Mouse (Mus musculus): ENCODE results near the gene Sgpl1.
A peak's percentile ranks its signal among the peaks of the same experiment; 100 is the strongest.

Sgpl1 gene

DNA sequence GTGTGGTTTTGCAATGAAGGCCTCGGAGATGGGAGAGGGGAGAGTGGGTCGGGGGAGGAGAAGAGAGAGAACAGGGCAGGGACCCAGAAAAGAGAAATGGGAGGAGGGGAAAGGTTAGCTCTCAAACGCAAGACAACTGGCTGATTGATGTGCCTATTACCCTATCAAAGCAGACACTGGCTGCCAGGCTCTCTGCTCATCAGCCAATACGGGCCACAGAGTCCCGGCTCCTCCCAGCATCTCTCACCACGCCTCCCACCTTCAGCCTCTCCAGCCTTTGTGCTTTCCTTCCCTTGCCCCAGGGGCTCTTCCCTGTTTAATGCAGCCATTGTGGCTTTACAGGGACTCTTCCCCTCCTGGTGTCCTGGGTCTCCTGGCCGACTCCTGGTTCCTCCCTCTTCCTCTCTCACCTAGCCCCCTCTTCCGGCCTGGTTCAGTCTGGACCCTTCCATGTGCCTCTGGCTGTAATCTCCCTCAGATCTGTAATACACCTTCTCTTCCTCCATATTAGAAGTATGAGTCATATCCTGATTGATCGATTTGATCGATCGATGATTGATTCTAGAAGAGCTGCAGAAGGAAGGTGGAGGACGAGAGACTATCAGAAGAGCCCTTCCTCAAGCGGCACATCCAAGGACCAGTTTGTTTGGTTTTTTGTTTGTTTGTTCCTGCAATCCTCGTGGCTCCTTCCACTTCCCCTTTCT is 67.1 kb downstream of the Sgpl1 start:
- no peak for DNase-seq

DNA sequence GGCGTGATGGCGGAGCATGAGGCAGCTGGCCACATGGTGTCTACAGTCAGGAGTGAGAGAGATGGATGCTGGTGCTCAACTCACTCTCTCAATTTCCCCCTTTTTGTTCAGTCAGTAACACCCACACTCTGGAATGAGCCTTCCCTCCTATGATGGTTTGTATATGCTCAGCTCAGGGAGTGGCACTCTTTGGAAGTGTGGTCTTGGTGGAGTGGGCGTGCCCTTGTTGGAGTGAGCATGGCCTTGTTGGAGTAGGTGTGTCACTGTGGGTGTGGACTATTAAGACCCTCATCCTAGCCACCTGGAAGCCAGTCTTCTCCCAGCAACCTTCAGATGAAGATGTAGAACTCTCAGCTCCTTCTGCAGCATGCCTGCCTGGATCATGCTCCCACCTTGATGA is 71.9 kb downstream of the Sgpl1 start:
- no peak for DNase-seq

DNA sequence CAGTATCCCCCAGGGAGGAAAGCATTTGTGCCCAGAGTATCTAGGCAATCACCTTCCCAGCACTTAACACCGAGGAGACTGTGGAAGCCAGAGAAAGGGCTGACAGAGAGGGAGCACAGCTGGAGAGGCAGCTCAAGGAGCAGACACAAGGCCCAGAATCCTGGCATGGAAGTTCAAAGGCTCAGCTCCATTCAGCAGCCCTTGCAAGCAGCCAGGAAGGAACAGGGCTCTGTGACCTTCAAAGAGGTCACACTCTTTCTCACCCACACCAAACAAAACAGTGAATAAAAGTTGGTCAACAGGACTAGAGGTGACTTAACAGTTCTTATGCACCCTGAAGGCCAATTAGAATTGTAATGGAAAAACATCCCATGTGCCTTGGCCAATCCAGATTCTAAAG is 72.9 kb downstream of the Sgpl1 start:
- DNase-seq, result no peak

DNA sequence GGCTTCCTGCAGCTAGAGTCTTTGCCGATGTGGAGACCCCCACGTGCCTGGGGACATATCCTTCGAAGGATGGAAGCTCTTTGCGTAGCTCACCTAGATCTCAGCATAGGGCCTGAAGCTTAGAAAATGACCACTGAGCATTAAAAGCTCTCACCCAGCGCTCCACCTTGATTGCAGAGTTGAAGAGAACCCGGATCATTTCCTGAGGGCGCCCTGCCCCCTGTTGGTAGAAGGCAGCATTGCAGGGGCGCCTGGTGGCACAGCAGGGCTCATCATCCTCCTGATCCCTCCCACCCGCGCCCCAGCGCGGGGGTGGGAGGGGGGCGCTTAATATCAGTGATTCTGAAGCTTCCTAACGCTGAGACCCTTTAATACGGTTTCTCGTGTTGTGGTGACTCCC is 75.2 kb downstream of the Sgpl1 start:
- DNase-seq, result peak; percentile 64

DNA sequence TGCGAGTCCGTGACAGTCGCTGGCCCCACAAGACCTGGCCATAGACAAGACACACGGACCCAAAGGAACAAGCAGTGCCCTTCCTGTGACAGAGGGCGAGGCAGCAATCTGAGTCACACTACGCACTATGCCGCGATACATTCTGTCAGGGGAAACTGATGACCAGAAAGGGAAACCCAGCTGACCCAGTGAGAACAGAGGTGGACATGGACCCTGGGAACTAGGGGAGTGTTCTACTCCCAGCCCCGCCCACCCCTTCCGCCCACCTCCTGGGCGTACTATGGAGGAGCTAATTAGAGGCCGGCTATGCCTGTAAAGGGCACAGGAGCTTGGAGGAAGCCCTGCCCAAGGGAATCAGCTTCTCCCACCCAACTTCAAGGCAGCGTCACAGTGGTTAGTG is 78.3 kb downstream of the Sgpl1 start:
- no peak for DNase-seq

DNA sequence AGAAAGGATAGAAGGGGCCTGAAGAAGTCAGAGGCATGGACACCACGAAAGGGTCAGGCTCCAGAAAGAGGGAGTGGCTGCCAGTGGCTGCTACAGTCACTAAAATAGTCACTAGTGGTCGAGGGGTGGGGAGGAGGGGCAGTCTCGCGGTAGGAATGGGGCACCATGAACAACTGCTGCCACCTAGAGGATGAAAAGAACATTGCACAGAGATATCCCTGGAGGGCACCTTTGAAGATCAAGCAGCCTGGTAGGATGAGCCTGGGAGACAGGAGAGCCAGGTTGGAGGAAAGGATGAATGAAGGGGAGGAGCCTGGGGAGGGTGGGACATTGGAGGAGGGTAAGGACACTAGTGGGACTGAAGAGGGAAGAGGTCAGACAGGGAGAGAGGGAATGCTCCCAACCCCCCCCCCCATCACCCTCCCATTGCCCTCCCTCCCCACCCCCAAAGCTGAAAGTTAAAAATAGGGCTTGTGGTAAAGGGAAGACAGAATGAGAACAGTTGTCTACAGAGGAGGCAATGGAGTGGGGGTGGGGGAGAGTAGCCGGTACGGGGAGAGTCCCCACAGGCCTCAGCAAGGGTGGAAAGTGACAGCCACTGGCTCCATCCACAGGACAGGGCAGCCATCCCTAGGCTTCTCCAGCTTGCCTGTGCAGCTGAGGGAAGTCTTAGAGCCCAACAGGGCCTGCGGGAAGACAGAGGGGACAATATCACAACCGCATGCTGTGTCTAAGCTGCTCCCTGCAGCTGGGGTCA is 78.9 kb downstream of the Sgpl1 start:
- DNase-seq, result peak; percentile 69

DNA sequence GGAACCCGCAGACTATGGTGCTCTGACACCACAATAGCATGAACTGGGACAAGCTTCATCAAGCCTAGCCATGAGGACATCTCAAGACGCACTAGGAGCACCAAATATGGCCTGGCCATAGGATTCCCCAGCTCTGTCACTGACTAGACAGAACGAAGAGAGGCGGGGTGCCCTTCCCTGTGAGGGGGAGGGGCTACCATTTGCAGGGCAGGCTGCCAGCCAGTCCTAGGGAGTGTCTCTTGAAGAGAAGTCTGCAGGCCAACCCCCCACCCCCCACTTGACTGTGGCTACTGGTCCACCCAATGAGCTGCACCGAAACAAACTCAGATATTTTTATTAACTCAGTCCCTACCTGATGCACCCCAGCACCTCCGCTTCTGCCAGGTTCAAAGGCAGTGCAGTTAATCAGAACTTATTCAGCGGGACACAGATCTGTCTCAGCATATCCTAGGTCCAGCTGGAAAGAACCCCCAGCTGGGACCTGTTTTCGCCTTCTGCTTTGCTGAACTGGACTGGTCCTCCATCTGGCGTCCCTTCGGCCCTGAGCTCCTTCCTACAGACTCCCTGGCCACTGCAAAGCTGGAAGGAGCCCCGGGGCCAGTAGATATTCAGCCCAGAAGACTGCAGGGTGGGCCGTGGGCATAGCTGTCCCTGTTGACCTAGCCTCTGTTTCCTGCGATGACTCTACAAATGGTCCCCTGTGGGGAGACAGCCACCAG is 82.1 kb downstream of the Sgpl1 start:
- DNase-seq, result peak; percentile 52

DNA sequence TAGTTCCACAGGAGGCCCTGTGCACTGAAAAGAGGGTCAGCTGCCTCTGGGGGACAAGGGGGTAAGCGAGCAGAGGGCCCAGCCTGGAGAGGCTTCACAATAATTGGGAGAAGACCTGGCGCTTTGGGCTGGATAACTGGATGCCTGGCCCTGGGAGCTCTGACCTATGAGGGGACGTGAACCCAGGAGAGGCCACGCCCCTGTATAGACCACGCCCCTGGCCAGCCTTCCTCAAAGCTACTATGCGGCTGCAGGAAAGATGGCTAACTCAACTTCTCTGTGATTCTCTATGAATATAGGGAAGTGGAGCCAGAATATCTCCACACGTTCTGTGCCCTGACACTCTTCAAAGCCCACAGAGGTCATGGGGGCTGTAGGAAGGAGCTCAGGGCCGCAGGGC is 82.9 kb downstream of the Sgpl1 start:
- DNase-seq, result no peak

DNA sequence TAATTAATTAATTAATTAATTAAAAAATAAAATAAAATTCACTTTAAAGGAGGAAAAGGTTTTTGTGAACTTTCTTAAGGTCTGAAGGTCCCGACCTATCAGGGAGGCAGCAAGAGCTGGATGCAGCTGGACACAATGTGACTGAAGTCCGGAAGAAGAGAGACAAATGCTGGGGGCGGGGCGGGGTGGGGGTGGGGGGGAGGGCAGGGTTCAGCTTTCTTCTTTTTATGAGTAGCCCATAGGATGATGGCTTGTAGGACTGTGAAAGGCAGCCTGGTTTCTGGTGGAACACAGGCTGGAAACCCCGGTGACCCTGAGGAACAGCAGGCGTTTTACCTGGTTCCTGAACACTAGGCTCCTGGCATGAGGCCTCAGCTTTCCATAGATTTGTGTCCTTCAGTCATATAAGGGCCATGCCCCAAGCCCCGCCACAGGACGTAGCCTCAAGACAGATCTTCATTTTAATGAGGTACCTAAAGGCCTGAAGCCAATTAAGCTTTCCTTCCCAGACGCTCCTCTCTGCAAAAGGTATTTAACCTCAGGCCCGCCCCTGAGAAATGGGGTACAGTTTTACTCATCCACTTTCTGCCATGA is 84.1 kb downstream of the Sgpl1 start:
- DNase-seq, result no peak

DNA sequence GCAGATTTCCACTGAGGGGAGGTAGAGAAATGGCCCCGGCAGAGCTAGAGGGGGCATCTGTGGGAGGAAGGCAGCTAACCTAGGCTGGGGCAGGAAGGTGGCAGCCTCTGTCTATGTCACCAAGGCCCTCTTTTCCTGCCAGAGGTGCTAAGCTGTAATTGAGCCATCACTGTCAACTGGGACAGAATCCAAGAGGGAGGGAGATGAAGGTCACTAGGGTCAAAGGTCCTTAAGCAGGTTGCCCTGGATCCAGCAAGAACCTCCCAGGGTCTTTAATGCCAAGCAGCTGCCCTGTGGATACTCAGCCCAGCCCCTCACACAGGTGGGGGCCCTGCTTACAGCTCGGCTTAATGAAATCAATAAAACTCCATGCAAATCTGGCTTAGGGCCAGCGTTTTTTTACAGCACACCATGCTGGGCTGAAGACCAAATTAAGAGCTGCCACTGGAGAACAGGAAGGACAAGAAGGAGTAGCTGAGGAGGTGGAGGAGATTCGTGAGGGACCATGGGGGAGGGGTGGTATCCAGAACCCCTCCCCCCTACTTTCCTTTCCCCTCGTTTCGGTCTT is 87.9 kb downstream of the Sgpl1 start:
- DNase-seq, result no peak

DNA sequence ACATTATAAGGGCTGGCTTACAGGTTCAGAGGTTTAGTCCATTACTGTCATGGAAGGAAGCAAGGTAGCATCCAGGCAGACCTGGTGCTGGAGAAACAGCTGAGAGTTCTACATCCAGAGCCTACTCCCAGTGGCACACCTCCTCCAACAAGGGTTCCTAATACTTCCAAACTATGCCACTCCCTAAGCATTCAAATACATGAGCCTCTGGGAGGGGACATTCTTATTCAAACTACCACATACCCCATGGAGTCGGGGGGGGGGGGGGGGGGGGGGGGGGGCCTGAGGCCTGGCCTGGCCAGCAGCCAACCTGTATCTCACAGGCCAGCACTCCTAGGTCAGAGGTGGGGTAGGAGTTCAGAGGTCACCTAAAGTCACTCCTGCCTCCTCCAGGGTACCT is 88.4 kb downstream of the Sgpl1 start:
- DNase-seq, result no peak

DNA sequence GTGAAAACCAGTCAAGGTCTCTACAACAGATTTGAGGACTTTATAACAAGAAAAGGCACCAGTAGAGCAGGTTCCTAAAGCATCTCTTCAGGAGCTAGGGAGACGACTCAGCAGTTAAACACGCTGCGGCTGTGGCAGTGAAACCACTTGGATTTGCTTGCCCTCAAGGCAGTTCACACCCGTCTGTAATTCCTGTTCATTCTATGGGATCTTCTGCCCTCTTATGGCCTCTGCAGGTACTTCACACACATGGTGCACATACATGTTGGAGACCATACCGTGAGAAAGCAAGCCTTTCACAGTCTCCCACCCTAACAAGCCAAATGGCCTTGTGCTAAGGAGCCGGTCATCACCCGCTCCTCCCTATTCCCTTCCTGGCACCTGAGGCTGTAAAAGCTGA is 90.8 kb downstream of the Sgpl1 start:
- no peak for DNase-seq

DNA sequence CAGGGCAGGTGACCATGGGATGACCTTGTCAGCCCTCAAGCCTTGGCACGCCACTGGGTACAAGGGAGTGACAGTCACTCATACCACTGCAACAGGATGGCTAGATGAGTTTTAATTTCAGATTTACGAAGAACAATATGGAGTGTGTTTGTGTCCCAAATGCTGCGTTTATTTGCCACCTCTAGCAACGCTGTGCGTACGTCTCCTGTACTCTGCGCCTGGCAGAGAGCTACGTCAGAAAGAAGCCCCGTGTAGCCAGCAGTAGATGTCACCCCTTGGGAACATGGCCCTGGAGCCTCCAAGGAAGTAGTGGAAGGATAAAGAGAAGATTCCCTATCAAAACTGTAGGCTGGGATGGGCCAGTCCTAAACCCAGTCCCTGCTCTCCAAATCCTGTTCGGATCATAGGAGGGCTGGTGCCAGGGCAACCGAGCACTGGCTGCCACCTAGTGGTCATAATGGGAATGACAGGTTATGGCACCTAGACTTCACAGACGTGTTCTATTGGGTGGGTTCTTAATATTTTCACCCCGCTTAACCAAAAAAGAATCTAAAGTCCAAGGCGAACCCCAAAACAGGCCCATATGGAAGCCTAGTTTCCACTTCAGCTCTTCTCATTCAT is 95.4 kb downstream of the Sgpl1 start:
- DNase-seq, result peak; percentile 75
